8 mouse cellular contexts compared by ENCODE assay signal in genomic region chr1:75467215-75467927, GRCm38 (mm10). TPM values are rescaled to one million over a fixed set of nuclear protein-coding genes. Genes with fewer than 3 reads are reported as not detected.
DNase-seq lines count a peak whose midpoint lies in the region; ATAC-seq and TF ChIP-seq lines count a peak whose summit lies in the region.

No protein-coding gene starts in this region.

- H3K79me2 ChIP-seq in CH12.LX (replicated peaks; ENCODE audit: control insufficient read depth, extremely low read depth, insufficient read depth, poor library complexity, severe bottlenecking) = no peaks in the 10 kb centered on the region

- no peak for TF ChIP-seq EP300 in CH12.LX (IDR thresholded peaks at IDR 0.05; ENCODE audit: low read length)

- H3K4me1 ChIP-seq in CH12.LX (ENCODE audit: control insufficient read depth in 1 of 2, insufficient read depth in 2 of 2) = peaks cover 5 to 9% of the 10 kb centered on the region in 2 experiments; a peak in 3 of 4 replicates
- peaks cover 45% of the 10 kb centered on the region for H3K4me1 ChIP-seq in forebrain, embryonic 10.5 days
- H3K4me1 ChIP-seq in heart, embryonic 15.5 days (replicated peaks) = peaks cover 20% of the 10 kb centered on the region
- no peaks in the 10 kb centered on the region for H3K4me1 ChIP-seq in kidney, postnatal 0 days (replicated peaks; ENCODE audit: insufficient read depth, low read length)
- peaks cover 26% of the 10 kb centered on the region for H3K4me1 ChIP-seq in liver, embryonic 11.5 days (replicated peaks; ENCODE audit: control insufficient read depth, insufficient read depth, low read length)
- H3K4me1 ChIP-seq in stomach, embryonic 16.5 days (ENCODE audit: control insufficient read depth, insufficient read depth, low read length) = peaks cover 6% of the 10 kb centered on the region; the same call in 1 of the 2 replicates

- TF ChIP-seq CTCF in CH12.LX (conservative IDR thresholded peaks at IDR 0.05 in 1 of 2, IDR thresholded peaks at IDR 0.05 in 1 of 2; ENCODE audit: low read depth in 2 of 2, low read length in 2 of 2) = peak; percentile 32 to 98; a peak in 3 of 4 replicates
- peak; percentile 94 for TF ChIP-seq CTCF in kidney, postnatal 0 days (IDR thresholded peaks at IDR 0.05; ENCODE audit: low read depth)

- H3K27ac ChIP-seq in CH12.LX (ENCODE audit: insufficient read depth, low read depth) = no peak overlapping the region
- peak overlapping the region; percentile 60; the same call in 1 of the 2 replicates for H3K27ac ChIP-seq in forebrain, embryonic 10.5 days
- H3K27ac ChIP-seq in heart, embryonic 15.5 days = no peak overlapping the region
- H3K27ac ChIP-seq in kidney, postnatal 0 days = no peak overlapping the region
- no peak overlapping the region for H3K27ac ChIP-seq in liver, embryonic 11.5 days (ENCODE audit: low read depth, low read length)
- no peak overlapping the region for H3K27ac ChIP-seq in stomach, embryonic 16.5 days (ENCODE audit: low read length)

- peaks cover 0 to 4% of the 10 kb centered on the region in 2 experiments for H3K36me3 ChIP-seq in CH12.LX (replicated peaks in 1 of 2; ENCODE audit: control insufficient read depth in 1 of 2, insufficient read depth in 1 of 2, low read length in 1 of 2)
- peaks cover 4% of the 10 kb centered on the region for H3K36me3 ChIP-seq in forebrain, embryonic 10.5 days (replicated peaks)
- H3K36me3 ChIP-seq in heart, embryonic 15.5 days = no peaks in the 10 kb centered on the region
- no peaks in the 10 kb centered on the region for H3K36me3 ChIP-seq in kidney, postnatal 0 days (ENCODE audit: insufficient read depth, low read length)
- no peaks in the 10 kb centered on the region for H3K36me3 ChIP-seq in liver, embryonic 11.5 days (ENCODE audit: control insufficient read depth, insufficient read depth, low read length)
- no peaks in the 10 kb centered on the region for H3K36me3 ChIP-seq in stomach, embryonic 16.5 days (ENCODE audit: control insufficient read depth, insufficient read depth, low read length)

- no peak overlapping the region for H3K4me3 ChIP-seq in CH12.LX (replicated peaks in 1 of 3; ENCODE audit: low read depth in 2 of 3, low read length in 2 of 3, poor library complexity in 1 of 3)
- peak overlapping the region; percentile 10; the same call in 1 of the 2 replicates for H3K4me3 ChIP-seq in forebrain, embryonic 10.5 days
- no peak overlapping the region for H3K4me3 ChIP-seq in heart, embryonic 15.5 days
- no peak overlapping the region for H3K4me3 ChIP-seq in kidney, postnatal 0 days (replicated peaks; ENCODE audit: low read depth, low read length)
- H3K4me3 ChIP-seq in liver, embryonic 11.5 days (ENCODE audit: low read depth, low read length) = no peak overlapping the region
- no peak overlapping the region for H3K4me3 ChIP-seq in stomach, embryonic 16.5 days (replicated peaks; ENCODE audit: low read length)

- TF ChIP-seq RAD21 in CH12.LX (IDR thresholded peaks at IDR 0.05; ENCODE audit: low read depth, low read length) = no peak; the same call in none of the 2 replicates

- DNase-seq in CH12.LX (ENCODE audit: extremely low read depth) = peak; percentile 78
- peak; percentile 31 for DNase-seq in c-Kit-negative CD71-positive TER-119-positive erythroid progenitor cells, embryonic 14.5 days (ENCODE audit: low read depth, low spot score)
- DNase-seq in forebrain, embryonic 10.5 days (ENCODE audit: extremely low spot score, low spot score) = peak; percentile 86
- DNase-seq in kidney, postnatal 0 days (ENCODE audit: low spot score) = peak; percentile 93
- DNase-seq in liver, embryonic 11.5 days (ENCODE audit: low spot score) = peak; percentile 78
- peak; percentile 80 for DNase-seq in naive thymus-derived CD4-positive, alpha-beta T cell, adult 2 months (ENCODE audit: low read depth)

- peaks cover 42% of the 10 kb centered on the region for H3K27me3 ChIP-seq in CH12.LX (replicated peaks)
- H3K27me3 ChIP-seq in forebrain, embryonic 10.5 days (ENCODE audit: poor library complexity, severe bottlenecking) = peaks cover 77% of the 10 kb centered on the region
- peaks cover 75% of the 10 kb centered on the region for H3K27me3 ChIP-seq in heart, embryonic 15.5 days
- 0 out of 2 replicates have a peak, but pooled peaks cover 5% of the 10 kb centered on the region for H3K27me3 ChIP-seq in kidney, postnatal 0 days (ENCODE audit: insufficient read depth, low read length)
- peaks cover 50% of the 10 kb centered on the region for H3K27me3 ChIP-seq in liver, embryonic 11.5 days (replicated peaks; ENCODE audit: control insufficient read depth, insufficient read depth, low read length)
- H3K27me3 ChIP-seq in stomach, embryonic 16.5 days (ENCODE audit: control insufficient read depth, insufficient read depth, low read length) = peaks cover 9% of the 10 kb centered on the region

- ATAC-seq in heart, embryonic 15.5 days (replicated peaks; ENCODE audit: insufficient number of reproducible peaks, insufficient read depth, low FRiP score, low read depth) = peak; percentile 50; the same call in 1 of the 2 replicates
- ATAC-seq in kidney, postnatal 0 days (replicated peaks; ENCODE audit: low FRiP score, low read depth) = peak; percentile 77
- peak; percentile 19 for ATAC-seq in liver, embryonic 11.5 days (replicated peaks; ENCODE audit: low FRiP score)
- ATAC-seq in stomach, embryonic 16.5 days (ENCODE audit: insufficient read depth, low FRiP score) = peak; percentile 82

- TF ChIP-seq POLR2A in CH12.LX (IDR thresholded peaks at IDR 0.05; ENCODE audit: low read depth, low read length) = no peak

- dilution Hi-C loops in CH12.LX (cut with MboI; ENCODE audit: extremely low pct_ligation_motif_present, extremely low pct_unique_long_range_greater_than_20kb, low sequenced_read_pairs) = no loop called here

- in situ Hi-C loops in CH12.LX (cut with MboI; ENCODE audit: low pct_ligation_motif_present, low pct_unique_long_range_greater_than_20kb, low sequenced_read_pairs) = loop anchor here (25.0 kb wide), 1 partner anchor 530 kb away; the partner anchor contains the start of gene Cfap65

- H3K9ac ChIP-seq in CH12.LX (ENCODE audit: insufficient read depth, low read depth) = no peak overlapping the region
- peak overlapping the region; percentile 38; the same call in 1 of the 2 replicates for H3K9ac ChIP-seq in heart, embryonic 15.5 days
- H3K9ac ChIP-seq in kidney, postnatal 0 days (ENCODE audit: low read depth, low read length) = no peak overlapping the region
- no peak overlapping the region for H3K9ac ChIP-seq in liver, embryonic 11.5 days (ENCODE audit: low read depth, low read length)
- peak overlapping the region; percentile 47; the same call in 1 of the 2 replicates for H3K9ac ChIP-seq in stomach, embryonic 16.5 days (ENCODE audit: low read length)

- H3K9me3 ChIP-seq in CH12.LX (replicated peaks; ENCODE audit: low read length) = no peaks in the 10 kb centered on the region
- no peaks in the 10 kb centered on the region for H3K9me3 ChIP-seq in forebrain, embryonic 10.5 days
- H3K9me3 ChIP-seq in heart, embryonic 15.5 days (replicated peaks) = no peaks in the 10 kb centered on the region
- no peaks in the 10 kb centered on the region for H3K9me3 ChIP-seq in kidney, postnatal 0 days (replicated peaks; ENCODE audit: low read length)
- H3K9me3 ChIP-seq in liver, embryonic 11.5 days (ENCODE audit: control insufficient read depth, low read length) = no peaks in the 10 kb centered on the region
- no peaks in the 10 kb centered on the region for H3K9me3 ChIP-seq in stomach, embryonic 16.5 days (replicated peaks; ENCODE audit: control insufficient read depth, low read length)

- 7% methylated on average over 14 of the region's 14 CpGs for WGBS in forebrain, embryonic 10.5 days
- 8% methylated on average over 14 of the region's 14 CpGs for WGBS in heart, embryonic 15.5 days
- WGBS in kidney, postnatal 0 days = 7% methylated on average over 14 of the region's 14 CpGs
- 9% methylated on average over 14 of the region's 14 CpGs for WGBS in liver, embryonic 11.5 days
- 9% methylated on average over 14 of the region's 14 CpGs for WGBS in stomach, embryonic 16.5 days

- H3K4me2 ChIP-seq in CH12.LX (ENCODE audit: insufficient read depth, low read depth, poor library complexity, severe bottlenecking) = peak overlapping the region; percentile 19; the same call in 1 of the 2 replicates
- peak overlapping the region; percentile 20; the same call in 1 of the 2 replicates for H3K4me2 ChIP-seq in heart, embryonic 15.5 days
- no peak overlapping the region for H3K4me2 ChIP-seq in kidney, postnatal 0 days (ENCODE audit: low read length)
- H3K4me2 ChIP-seq in liver, embryonic 11.5 days = peak overlapping the region; percentile 12; the same call in 1 of the 2 replicates
- H3K4me2 ChIP-seq in stomach, embryonic 16.5 days (ENCODE audit: low read depth, low read length) = no peak overlapping the region

RNA-seq across cellular contexts. Expression of gene Chpf, which starts 11.7 kb away (rescaled TPM):
- total RNA-seq in CH12.LX (2012; rRNA removed) (30.4 and 32.6 TPM in 2 replicates), CH12.LX (2014; rRNA removed) (14.6 and 14.8 TPM in 2 replicates)
- polyA plus RNA-seq in CH12.LX (2012; ENCODE audit: insufficient read length, low read depth) = 17.5 and 20.6 TPM in 2 replicates
- 20.1 and 20.5 TPM in 2 replicates for polyA plus RNA-seq in forebrain, embryonic 10.5 days (2016; fragmentation: Nextera tagmentation; extraction: Ambion mirVana)
- 23.9 and 36.6 TPM in 2 replicates for polyA plus RNA-seq in heart, embryonic 15.5 days (2015; fragmentation: Nextera tagmentation; extraction: Ambion mirVana)
- polyA plus RNA-seq in kidney, postnatal 0 days (2015; fragmentation: Nextera tagmentation; extraction: Ambion mirVana) = 37.1 and 38.3 TPM in 2 replicates
- 17.7 and 17.9 TPM in 2 replicates for polyA plus RNA-seq in liver, embryonic 11.5 days (2014; fragmentation: Nextera tagmentation; extraction: Ambion mirVana)
- polyA plus RNA-seq in stomach, embryonic 16.5 days (2015; fragmentation: Nextera tagmentation; extraction: Ambion mirVana) = 28.0 and 28.1 TPM in 2 replicates

RNA-seq across cellular contexts. Expression of gene Tmem198, which starts 12.0 kb away (rescaled TPM):
- 1.1 and 1.4 TPM in 2 replicates for total RNA-seq in CH12.LX (2012; rRNA removed)
- total RNA-seq in CH12.LX (2014; rRNA removed) = 0.51 and 0.81 TPM in 2 replicates
- 0.80 and 0.90 TPM in 2 replicates for polyA plus RNA-seq in CH12.LX (2012; ENCODE audit: insufficient read length, low read depth)
- 4.5 and 6.1 TPM in 2 replicates for polyA plus RNA-seq in forebrain, embryonic 10.5 days (2016; fragmentation: Nextera tagmentation; extraction: Ambion mirVana)
- 0.39 and 0.80 TPM in 2 replicates for polyA plus RNA-seq in heart, embryonic 15.5 days (2015; fragmentation: Nextera tagmentation; extraction: Ambion mirVana)
- 0.61 and 1.3 TPM in 2 replicates for polyA plus RNA-seq in kidney, postnatal 0 days (2015; fragmentation: Nextera tagmentation; extraction: Ambion mirVana)
- 0.15 and 0.26 TPM in 2 replicates for polyA plus RNA-seq in liver, embryonic 11.5 days (2014; fragmentation: Nextera tagmentation; extraction: Ambion mirVana)
- 1.6 and 2.1 TPM in 2 replicates for polyA plus RNA-seq in stomach, embryonic 16.5 days (2015; fragmentation: Nextera tagmentation; extraction: Ambion mirVana)

RNA-seq across cellular contexts. Expression of gene Asic4, which starts 17.1 kb away (rescaled TPM):
- total RNA-seq in CH12.LX (2012; rRNA removed) (not detected in 2 replicates), CH12.LX (2014; rRNA removed) (not detected in 2 replicates)
- polyA plus RNA-seq in CH12.LX (2012; ENCODE audit: insufficient read length, low read depth) = not detected in 2 replicates
- 3.1 and 3.4 TPM in 2 replicates for polyA plus RNA-seq in forebrain, embryonic 10.5 days (2016; fragmentation: Nextera tagmentation; extraction: Ambion mirVana)
- polyA plus RNA-seq in heart, embryonic 15.5 days (2015; fragmentation: Nextera tagmentation; extraction: Ambion mirVana) = 0.40 and 0.81 TPM in 2 replicates
- 0.40 and 0.45 TPM in 2 replicates for polyA plus RNA-seq in kidney, postnatal 0 days (2015; fragmentation: Nextera tagmentation; extraction: Ambion mirVana)
- polyA plus RNA-seq in liver, embryonic 11.5 days (2014; fragmentation: Nextera tagmentation; extraction: Ambion mirVana) = 0.56 and 0.65 TPM in 2 replicates
- 1.3 and 1.4 TPM in 2 replicates for polyA plus RNA-seq in stomach, embryonic 16.5 days (2015; fragmentation: Nextera tagmentation; extraction: Ambion mirVana)

RNA-seq across cellular contexts. Expression of gene Gmppa, which starts 31.6 kb away (rescaled TPM):
- total RNA-seq in CH12.LX (2012; rRNA removed) (139 and 153 TPM in 2 replicates), CH12.LX (2014; rRNA removed) (101 and 102 TPM in 2 replicates)
- polyA plus RNA-seq in CH12.LX (2012; ENCODE audit: insufficient read length, low read depth) = 126 and 131 TPM in 2 replicates
- 55.9 and 60.1 TPM in 2 replicates for polyA plus RNA-seq in forebrain, embryonic 10.5 days (2016; fragmentation: Nextera tagmentation; extraction: Ambion mirVana)
- 63.9 and 81.8 TPM in 2 replicates for polyA plus RNA-seq in heart, embryonic 15.5 days (2015; fragmentation: Nextera tagmentation; extraction: Ambion mirVana)
- polyA plus RNA-seq in kidney, postnatal 0 days (2015; fragmentation: Nextera tagmentation; extraction: Ambion mirVana) = 69.5 and 72.5 TPM in 2 replicates
- polyA plus RNA-seq in liver, embryonic 11.5 days (2014; fragmentation: Nextera tagmentation; extraction: Ambion mirVana) = 64.0 and 69.1 TPM in 2 replicates
- polyA plus RNA-seq in stomach, embryonic 16.5 days (2015; fragmentation: Nextera tagmentation; extraction: Ambion mirVana) = 104 and 127 TPM in 2 replicates

RNA-seq across cellular contexts. Expression of gene Obsl1, which starts 38.9 kb away (rescaled TPM):
- 0.29 and 0.47 TPM in 2 replicates for total RNA-seq in CH12.LX (2012; rRNA removed)
- total RNA-seq in CH12.LX (2014; rRNA removed) = not detected in 2 replicates
- polyA plus RNA-seq in CH12.LX (2012; ENCODE audit: insufficient read length, low read depth) = 0.84 and 1.2 TPM in 2 replicates
- 34.5 and 35.8 TPM in 2 replicates for polyA plus RNA-seq in forebrain, embryonic 10.5 days (2016; fragmentation: Nextera tagmentation; extraction: Ambion mirVana)
- 95.1 and 122 TPM in 2 replicates for polyA plus RNA-seq in heart, embryonic 15.5 days (2015; fragmentation: Nextera tagmentation; extraction: Ambion mirVana)
- 35.0 and 42.6 TPM in 2 replicates for polyA plus RNA-seq in kidney, postnatal 0 days (2015; fragmentation: Nextera tagmentation; extraction: Ambion mirVana)
- 42.5 and 45.6 TPM in 2 replicates for polyA plus RNA-seq in liver, embryonic 11.5 days (2014; fragmentation: Nextera tagmentation; extraction: Ambion mirVana)
- 34.1 and 44.4 TPM in 2 replicates for polyA plus RNA-seq in stomach, embryonic 16.5 days (2015; fragmentation: Nextera tagmentation; extraction: Ambion mirVana)

Comparison
In these comparisons a context has a peak if more than half of its experiments do, and no peak if none do; other contexts are left out.
1. DNase-seq: peak in every context shown above with its lines; median percentile 93 in kidney, postnatal 0 days; 86 in forebrain, embryonic 10.5 days; 80 in naive thymus-derived CD4-positive, alpha-beta T cell, adult 2 months; 78 in CH12.LX; 78 in liver, embryonic 11.5 days; 31 in c-Kit-negative CD71-positive TER-119-positive erythroid progenitor cells, embryonic 14.5 days.
2. H3K4me2 ChIP-seq: peak in CH12.LX (single experiment), heart, embryonic 15.5 days (single experiment) and liver, embryonic 11.5 days (single experiment); none in kidney, postnatal 0 days (single experiment) and stomach, embryonic 16.5 days (single experiment).
3. H3K9ac ChIP-seq: peak in heart, embryonic 15.5 days (single experiment) and stomach, embryonic 16.5 days (single experiment); none in CH12.LX (single experiment), kidney, postnatal 0 days (single experiment) and liver, embryonic 11.5 days (single experiment).
4. ATAC-seq: peak in every context shown above with its lines; median percentile 82 in stomach, embryonic 16.5 days; 77 in kidney, postnatal 0 days; 50 in heart, embryonic 15.5 days; 19 in liver, embryonic 11.5 days.